Mouse (Mus musculus): ENCODE results near the gene Alox12b. TPM values are rescaled to one million over a fixed set of nuclear protein-coding genes. Genes with fewer than 3 reads are reported as not detected.

The Alox12b gene
- total and polyA plus RNA-seq, 3 experiments, result not detected

DNA sequence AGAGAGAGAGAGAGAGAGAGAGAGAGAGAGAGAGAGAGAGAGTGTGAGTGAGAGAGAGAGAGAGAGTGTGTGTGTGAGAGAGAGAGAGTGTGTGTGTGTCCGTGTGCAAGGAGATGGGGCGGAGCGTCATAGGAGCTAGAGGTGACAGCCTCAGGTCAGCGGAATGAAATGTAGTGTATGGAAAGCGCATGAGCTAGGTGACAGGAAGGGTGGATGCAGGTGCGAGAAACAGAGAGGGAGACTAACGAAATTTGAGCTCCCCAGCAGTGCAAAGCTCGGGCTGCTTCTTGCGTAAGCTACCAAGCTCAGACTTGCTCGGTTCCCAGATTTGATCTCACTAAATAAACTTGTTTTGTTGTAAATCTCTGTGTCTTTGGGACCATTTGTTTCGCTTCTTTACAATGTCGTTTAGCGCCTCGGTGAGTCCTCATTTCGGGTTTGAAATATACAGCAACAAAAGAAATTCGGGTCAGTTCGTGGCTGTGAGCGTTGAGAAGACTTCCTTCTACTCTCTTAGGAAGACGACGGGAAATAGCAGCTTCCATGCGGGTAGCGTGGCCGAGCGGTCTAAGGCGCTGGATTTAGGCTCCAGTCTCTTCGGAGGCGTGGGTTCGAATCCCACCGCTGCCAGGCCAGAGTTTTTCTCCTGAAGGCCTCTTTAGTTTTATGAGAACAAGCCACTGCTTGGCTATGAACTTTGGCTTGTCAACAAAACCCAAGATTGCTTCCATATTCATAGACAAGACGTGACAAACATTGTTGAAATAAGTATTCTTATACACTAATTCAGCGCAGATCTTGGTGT is 32.9 kb upstream of the Alox12b start:
- Histone ChIP-seq H3K4me3 (ENCODE audit: control insufficient read depth in 1 of 2, insufficient read depth in 1 of 2, low read depth in 2 of 2, low read length in 2 of 2) (peak overlapping the region; percentile 41 to 88), H3K9ac (ENCODE audit: control insufficient read depth, low read depth, low read length, poor library complexity, severe bottlenecking) (peak overlapping the region; percentile 50), H3K9me3 (replicated peaks; ENCODE audit: insufficient read depth, low read length) (no peaks in the 10 kb centered on the region), H3K79me2 (ENCODE audit: control insufficient read depth, insufficient read depth, low read length, poor library complexity) (no peaks in the 10 kb centered on the region), H3K4me1 (ENCODE audit: control insufficient read depth in 1 of 2, insufficient read depth in 2 of 2, low read length in 2 of 2) (peaks cover 0 to 9% of the 10 kb centered on the region in 2 experiments; a peak in 2 of 4 replicates), H3K27ac (ENCODE audit: control insufficient read depth, low read depth, low read length) (peak overlapping the region; percentile 23), H3K27me3 (ENCODE audit: control insufficient read depth in 1 of 2, insufficient read depth in 2 of 2, low read length in 2 of 2) (no peaks in the 10 kb centered on the region), H3K36me3 (ENCODE audit: control insufficient read depth in 1 of 2, insufficient read depth in 2 of 2, low read length in 2 of 2) (0 out of 4 replicates have a peak, but pooled peaks cover 0 to 2% of the 10 kb centered on the region in 2 experiments)
- peak; percentile 96; the same call in 1 of the 2 replicates for TF ChIP-seq MAFK (IDR thresholded peaks at IDR 0.05; ENCODE audit: borderline replicate concordance, low read depth, low read length)
- TF ChIP-seq RCOR1 (IDR thresholded peaks at IDR 0.05; ENCODE audit: low read depth, low read length), result 0 out of 2 replicates have a peak, but pooled peaks have one; percentile 26
- 0 out of 2 replicates have a peak, but pooled peaks have one; percentile 21 for TF ChIP-seq TCF12 (IDR thresholded peaks at IDR 0.05; ENCODE audit: low read depth, low read length)
- TF ChIP-seq MXI1 (IDR thresholded peaks at IDR 0.05; ENCODE audit: low read depth, low read length), result 0 out of 2 replicates have a peak, but pooled peaks have one; percentile 4
- peak; percentile 64 for TF ChIP-seq MAZ (IDR thresholded peaks at IDR 0.05; ENCODE audit: low read depth, low read length)
- no peak for TF ChIP-seq NELFE (IDR thresholded peaks at IDR 0.05; ENCODE audit: low read depth, low read length)
- TF ChIP-seq TBP (IDR thresholded peaks at IDR 0.05; ENCODE audit: low read depth, low read length), result peak; percentile 99
- TF ChIP-seq MAX (IDR thresholded peaks at IDR 0.05; ENCODE audit: low read length), result 0 out of 2 replicates have a peak, but pooled peaks have one; percentile 19
- TF ChIP-seq NRF1 (IDR thresholded peaks at IDR 0.05; ENCODE audit: insufficient read depth, low read depth, low read length, poor library complexity, severe bottlenecking), result peak; percentile 29; the same call in 1 of the 2 replicates
- no peak for TF ChIP-seq ZC3H11A (IDR thresholded peaks at IDR 0.05; ENCODE audit: low read depth, low read length)
- TF ChIP-seq SIN3A (IDR thresholded peaks at IDR 0.05; ENCODE audit: low read length), result peak; percentile 29; the same call in 1 of the 2 replicates
- TF ChIP-seq UBTF (IDR thresholded peaks at IDR 0.05; ENCODE audit: borderline replicate concordance, insufficient read depth, low read depth, low read length), result no peak
- TF ChIP-seq GABPA (IDR thresholded peaks at IDR 0.05; ENCODE audit: low read depth, low read length), result no peak
- no peak for TF ChIP-seq POLR2AphosphoS2 (IDR thresholded peaks at IDR 0.05; ENCODE audit: low read length)
- TF ChIP-seq KAT2A (conservative IDR thresholded peaks at IDR 0.05; ENCODE audit: low read depth, low read length), result peak; percentile 50; the same call in 1 of the 2 replicates
- TF ChIP-seq CTCF (IDR thresholded peaks at IDR 0.05 in 2 of 3, conservative IDR thresholded peaks at IDR 0.05 in 1 of 3; ENCODE audit: control insufficient read depth in 1 of 3, insufficient read depth in 1 of 3, low read depth in 2 of 3, low read length in 3 of 3, poor library complexity in 1 of 3, severe bottlenecking in 1 of 3), result peak in 1 of 3 experiments; percentile 14; a peak in 1 of 6 replicates
- TF ChIP-seq ELF1 (IDR thresholded peaks at IDR 0.05; ENCODE audit: low read depth, low read length), result peak; percentile 82; the same call in 1 of the 2 replicates
- 0 out of 4 replicates have a peak, but pooled peaks of 1 of the 2 experiments have one; percentile 33 for TF ChIP-seq POLR2A (IDR thresholded peaks at IDR 0.05; ENCODE audit: control insufficient read depth in 1 of 2, insufficient read depth in 1 of 2, low read depth in 1 of 2, low read length in 2 of 2, poor library complexity in 1 of 2)
- peak; percentile 52; the same call in 1 of the 2 replicates for TF ChIP-seq ZNF384 (IDR thresholded peaks at IDR 0.05; ENCODE audit: low read depth, low read length)
- TF ChIP-seq JUND (IDR thresholded peaks at IDR 0.05; ENCODE audit: low read depth, low read length), result peak; percentile 86
- no peak; the same call in 1 of the 2 replicates for TF ChIP-seq TAL1 (IDR thresholded peaks at IDR 0.05; ENCODE audit: low read length)
- DNase-seq (ENCODE audit: low read depth, low spot score), result peak; percentile 95
